Mouse (Mus musculus) right cerebral cortex, postnatal 36 days (tissue): ENCODE data around the gene Als2cr12.
"Not testable (repeated sequence)": the region's sequence is repeated elsewhere in the genome, so short reads cannot be mapped to it uniquely, and the experiment has no call there.

ENCODE experiments used
- DNase-seq, 2 experiments: peaks; one replicate each; pipeline ENCODE4 v3.0.0; 2022; ENCODE audit warnings: low spot score in 2 of 2, mixed read lengths in 1 of 2

The Als2cr12 gene

DNA sequence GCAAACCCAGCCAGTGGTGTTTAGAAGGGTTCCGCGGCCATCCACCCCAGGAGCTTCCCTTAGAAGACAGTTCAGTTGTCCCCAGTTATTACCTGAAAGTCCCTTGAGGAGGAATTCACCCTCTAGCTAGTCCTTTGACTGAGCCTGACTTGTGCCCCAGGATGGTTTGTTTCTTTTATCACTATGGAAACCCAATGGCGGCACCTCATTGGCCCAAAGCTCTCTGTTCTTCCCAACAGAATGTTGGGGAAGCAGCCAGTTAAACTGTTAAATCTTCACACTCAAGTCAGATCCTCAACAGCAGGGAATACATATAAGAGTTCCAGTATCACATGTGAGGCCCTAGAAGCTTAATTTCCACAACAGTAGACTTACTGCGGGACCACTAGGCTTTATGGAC, at the start of gene Als2cr12:
Als2cr12 (minus strand) TSS at position 180 of the 400 bp plus-strand sequence.
- DNase-seq, result not testable (repeated sequence)

DNA sequence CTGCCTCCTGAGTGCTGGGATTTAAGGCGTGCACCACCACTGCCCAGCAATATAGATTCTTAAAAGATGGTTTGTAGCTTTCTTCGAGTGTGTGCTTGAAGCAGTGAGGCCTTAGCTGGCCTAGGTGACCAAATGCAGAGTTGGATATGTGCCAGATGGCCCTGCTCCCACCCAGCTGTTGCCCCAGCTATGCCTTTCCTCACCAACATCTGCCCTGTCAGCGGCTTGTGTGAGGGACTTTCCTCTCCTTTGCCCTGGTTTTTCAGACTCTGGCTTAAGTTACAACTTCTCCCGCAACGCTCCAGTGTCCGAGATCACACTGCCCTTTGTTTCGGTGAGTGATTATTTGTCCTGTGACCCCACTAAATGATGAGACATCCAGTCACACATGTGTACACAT, 48.9 kb upstream of the Als2cr12 start:
- no peak for DNase-seq

DNA sequence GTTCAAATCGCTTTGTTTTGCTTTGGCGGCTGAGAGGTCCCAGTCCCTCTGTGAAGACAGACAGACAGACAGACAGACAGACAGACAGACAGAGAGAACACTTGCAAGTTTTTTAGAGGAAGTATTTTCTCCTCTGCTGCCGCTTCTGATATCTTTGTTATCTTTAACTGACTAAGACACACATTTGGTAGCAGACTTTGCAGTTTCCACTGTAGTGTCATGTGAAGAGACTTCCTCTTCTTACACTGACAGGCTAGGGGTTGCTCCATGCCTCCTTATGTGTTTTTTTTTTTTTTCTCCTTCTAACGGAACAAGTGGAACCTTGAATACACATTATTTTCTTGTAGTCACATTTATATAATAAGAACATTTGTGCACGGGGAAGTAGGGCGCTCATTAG, 47.5 kb upstream of the Als2cr12 start:
- DNase-seq, result no peak

DNA sequence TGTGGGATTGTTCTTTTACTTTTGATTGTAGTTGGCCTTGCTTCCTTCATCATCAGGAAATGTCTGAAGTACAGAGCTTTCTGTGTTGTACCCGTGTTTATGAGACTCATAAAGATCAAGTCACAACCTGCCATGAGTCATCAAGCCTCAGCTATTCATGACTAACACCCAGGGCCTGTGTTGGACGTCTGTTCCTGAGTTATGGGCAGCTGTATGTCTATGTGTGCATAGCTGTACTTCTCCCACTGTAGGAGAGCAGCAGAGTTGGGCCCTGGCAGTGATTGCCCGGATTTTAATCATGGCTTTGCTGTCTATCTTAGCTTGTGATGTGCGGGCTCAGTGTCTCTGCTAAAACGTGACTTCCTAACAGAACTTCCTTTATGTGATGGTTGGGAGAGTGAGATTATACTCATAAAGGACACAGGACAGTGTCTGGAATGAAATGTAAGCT, 46.8 kb upstream of the Als2cr12 start:
- no peak for DNase-seq

DNA sequence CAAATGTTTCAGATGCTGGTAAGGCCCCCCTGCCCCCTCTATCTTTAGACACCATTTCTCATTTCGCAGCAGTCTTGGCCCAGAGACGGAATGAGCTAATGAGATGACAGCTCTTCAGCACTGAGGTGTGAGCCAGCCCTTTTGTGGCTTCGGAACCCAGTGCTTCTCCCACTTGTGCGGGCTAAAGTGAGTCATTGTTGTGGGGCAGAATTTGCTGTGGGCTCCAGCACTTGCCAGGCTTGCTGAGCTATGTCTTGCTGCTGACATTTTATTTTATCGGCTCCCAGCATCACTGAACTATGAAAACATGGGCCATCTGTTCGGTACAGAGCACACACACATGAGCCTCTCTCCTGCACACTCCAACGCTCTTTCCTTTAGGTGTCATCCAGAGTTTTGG, 43.7 kb upstream of the Als2cr12 start:
- peak; percentile 81 to 85 for DNase-seq

DNA sequence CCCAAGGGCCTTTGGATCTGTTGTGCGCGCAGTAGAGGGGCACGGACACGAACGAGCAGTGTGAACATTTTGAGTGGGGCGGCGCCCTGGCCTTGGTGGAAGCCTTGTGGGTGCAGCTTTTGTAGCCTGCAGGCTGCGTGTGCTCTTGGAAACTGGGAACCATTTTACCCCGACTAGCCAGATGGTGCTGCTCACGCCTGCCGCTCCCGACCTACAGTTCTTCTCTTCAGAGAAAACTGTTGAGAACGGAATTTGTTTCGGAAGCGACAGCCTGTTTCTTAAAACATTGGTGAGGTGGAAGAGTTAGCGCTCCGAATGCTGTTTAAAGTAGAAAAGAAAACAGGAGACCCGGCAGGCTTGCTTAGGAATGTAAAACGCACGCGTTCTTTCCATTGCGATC, 41.2 kb upstream of the Als2cr12 start:
- DNase-seq, result peak; percentile 65 to 75

DNA sequence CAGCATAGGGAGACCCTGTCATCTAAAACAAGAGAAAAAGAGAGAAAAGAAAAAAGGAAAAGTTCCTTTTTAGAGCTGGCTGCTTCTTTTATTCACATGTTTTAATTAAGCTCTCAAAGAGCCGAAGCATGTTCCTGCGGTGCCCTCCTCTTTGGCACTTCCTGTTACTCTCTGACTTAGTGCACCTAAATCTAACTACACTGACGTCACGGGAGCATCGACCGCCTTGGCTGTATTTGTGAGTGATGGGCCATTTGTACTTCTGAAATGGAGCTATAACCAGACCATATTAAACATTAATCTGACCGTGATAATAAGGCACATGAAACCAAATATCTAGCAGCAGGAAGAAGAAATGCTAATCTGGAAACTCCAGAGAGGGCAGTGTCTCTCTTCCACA, 40.2 kb upstream of the Als2cr12 start:
- DNase-seq, result no peak

DNA sequence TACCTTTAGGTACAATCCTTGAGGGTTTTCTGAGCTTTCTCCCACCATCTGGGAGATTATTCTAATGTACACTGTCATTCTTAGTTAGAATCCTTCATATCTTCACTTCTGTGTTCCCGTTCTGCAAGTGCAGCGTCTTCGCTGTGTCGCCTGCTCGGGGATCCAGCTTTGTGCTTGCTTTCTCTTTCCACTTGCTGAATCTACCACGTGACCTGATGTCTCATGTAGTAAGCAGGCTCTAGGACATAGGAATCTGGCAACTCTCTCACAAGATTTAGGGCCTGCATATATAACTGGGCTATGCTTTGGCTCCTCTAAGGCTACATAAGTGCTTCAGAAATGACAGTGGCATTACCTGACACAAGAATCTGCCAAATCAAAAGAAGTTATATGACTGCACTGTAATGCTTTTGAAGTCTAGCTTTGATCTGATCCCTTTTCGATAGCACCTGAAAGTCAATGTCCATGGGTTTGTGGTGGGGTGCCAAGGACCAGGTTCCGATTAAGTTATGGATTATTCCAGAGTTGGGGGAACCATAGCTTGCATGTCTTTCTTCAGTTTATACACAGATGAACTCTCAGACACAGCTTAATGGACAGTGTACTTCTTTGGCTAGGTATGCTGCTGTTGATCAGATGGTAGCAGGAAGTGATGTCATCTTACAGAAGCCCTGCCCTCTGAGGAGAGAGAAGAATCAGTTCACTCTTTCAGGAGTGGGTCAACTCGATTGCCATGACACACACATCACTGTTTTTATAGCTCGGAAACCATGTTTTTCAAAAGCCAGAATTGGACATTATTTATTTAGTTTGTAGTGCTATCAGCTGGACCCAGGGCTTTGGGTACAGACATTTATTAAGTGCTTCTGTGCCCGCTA, 38.5 kb upstream of the Als2cr12 start:
- DNase-seq, result no peak

DNA sequence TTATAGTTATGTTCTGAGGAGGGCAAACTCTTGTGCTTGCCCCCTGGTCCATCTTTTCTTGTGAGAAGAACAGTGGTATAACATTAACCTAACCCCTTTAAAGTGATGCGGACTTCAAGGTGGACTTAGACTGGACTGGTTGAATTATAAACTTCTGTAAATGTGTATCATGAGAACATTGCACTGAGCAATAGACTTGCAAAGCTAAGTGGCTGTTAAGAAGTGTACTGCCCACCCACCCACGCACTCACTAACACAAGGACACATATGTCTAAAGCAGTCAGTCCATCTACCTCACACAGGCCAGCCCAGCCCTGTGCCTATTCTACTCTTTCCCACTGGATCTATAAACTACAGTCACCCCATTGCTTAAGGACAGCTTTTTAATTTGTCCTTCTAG, 37.8 kb upstream of the Als2cr12 start:
- no peak for DNase-seq

DNA sequence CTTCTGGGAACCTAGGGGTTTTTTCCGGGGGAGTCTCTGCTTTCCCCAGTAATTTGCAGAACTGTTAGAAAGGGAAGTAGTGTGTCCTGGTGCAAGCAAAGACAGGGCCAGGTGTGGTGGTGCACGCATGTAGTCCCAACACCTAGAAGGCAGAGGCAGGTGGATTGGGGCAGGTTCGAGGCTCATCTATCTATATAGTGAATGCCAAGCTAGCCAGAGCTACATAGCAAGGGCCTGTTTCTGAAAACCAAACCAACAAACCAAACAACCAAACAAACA, 32.7 kb upstream of the Als2cr12 start:
- DNase-seq, result no peak

DNA sequence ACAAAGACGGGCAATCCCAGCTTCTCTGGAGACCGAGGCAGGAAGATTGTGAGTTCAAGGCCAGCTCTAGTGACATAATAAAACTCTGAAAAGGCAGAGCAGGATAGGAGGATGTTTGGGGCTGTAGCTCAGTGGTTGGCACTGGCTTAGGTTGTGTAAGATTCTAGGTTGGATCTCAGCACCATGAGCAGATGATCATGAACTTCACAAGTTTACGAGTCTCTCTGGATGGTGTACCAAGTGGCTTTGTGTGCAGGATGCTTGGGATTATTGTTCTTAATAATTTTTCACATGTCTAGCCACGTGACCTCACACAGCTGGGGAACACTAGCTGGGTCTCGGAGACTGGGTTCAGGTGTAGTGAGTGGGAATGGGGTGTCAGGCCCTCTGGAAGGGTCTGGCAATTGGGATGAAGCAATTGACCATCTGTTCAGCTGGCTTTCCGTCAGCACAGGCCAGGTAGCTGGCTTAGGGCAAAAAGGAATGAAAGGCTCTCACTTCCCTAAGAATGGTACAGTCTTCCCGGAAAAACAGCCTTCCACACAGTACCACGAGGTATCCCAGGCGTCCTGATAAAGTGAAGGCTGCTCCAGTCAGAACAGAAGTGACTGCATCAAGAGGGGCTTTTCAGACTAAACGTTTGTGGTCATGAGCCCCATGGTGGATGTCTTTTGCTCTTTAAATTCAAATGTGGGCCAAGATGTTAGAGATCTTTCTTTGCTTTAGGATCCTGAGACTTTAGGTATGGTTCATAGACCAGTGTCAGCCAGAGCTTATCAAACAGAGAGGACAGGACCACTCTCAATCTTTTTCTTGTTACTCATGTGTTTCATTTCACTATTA, 32.2 kb upstream of the Als2cr12 start:
- DNase-seq, result no peak

DNA sequence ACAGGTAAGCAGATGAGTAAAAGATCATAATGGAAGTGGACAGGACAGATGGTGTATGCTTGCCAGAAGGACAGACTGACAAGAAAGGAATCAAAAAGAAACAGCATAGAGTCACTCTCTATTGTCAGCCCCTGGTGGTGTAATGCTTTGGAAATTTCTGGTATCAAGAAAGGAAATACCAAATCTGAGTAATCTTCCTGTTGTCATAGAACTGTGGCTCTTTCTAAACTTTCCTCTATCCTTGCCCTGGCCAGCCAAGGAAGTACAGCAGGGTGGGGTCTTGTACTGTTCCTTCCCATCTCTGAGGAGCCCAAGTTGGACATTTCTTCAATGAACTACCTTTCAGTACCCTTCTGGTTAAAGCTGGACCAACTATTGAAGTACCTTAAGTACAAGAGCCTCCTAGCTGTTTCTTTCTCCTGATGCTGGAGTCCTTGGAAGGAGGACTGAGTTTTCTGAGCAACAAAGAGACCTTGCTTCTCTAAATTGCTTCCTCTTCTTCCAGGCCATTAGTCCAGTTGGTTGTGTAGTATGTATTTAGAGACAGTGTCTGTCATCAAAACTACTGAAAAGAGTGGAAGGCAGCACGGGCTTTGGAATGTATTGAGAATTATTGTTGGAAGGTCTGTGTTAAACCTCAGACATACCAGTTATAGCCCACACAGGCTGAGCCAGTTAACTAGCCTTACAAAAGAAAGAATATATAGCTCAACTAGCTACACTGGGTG, 31.4 kb upstream of the Als2cr12 start:
- DNase-seq, result no peak

DNA sequence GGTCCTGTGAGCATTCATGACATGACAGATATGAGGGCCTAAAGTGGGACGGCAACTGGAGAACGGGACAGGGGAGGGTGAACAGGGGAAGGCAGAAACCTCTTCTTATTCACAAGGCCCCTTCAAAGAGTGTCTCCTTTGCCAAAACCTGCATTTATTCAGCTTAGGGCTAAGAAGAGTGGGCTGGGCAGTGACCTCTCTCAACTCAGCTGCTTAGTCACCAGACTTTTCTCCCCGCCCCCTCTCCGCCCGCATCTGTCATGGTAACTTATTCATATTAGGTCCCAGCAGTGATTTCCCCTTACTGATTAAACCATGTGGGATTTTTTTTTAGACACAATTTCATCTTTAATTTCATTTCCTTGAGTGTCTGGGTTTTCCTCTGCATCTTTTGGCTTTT, 30.0 kb upstream of the Als2cr12 start:
- DNase-seq, result no peak

DNA sequence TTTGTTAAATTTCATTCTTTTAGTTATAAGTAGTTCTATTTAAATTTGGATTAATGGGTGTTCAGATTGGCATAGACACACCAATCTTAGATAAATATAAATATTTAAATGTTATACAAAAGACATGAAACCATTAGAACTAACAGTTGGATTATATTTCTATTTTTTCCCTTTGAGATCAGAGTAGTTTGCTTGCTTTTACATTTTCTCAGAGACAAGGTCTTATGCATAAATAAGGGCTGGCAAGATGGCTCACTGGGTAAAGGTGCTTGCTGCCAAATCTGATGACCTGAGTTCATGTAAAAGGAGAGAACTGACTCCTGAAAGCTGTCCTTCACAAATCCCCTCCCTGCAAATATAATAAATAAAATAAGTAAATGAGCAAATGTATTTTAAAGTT, 29.3 kb upstream of the Als2cr12 start:
- DNase-seq, result no peak

DNA sequence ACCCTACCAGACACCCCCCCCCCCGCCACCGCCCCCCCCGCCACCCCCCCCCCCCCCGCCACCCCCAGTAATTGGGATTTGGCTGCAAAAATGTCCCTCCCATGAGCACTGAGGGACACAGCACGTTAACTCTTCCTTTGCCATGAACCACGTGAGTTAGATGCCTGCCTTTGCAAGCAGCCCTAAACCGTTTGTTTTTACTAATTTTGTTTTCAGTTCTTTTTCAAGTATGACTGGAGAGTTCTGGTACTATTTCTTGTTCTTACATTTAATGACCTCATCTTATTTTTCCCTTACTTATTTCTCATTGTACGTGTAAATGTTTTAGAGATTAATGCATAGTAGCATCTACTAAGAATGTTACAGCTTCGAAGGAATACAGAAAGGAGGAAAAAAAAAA, 28.7 kb upstream of the Als2cr12 start:
- DNase-seq, result no peak

DNA sequence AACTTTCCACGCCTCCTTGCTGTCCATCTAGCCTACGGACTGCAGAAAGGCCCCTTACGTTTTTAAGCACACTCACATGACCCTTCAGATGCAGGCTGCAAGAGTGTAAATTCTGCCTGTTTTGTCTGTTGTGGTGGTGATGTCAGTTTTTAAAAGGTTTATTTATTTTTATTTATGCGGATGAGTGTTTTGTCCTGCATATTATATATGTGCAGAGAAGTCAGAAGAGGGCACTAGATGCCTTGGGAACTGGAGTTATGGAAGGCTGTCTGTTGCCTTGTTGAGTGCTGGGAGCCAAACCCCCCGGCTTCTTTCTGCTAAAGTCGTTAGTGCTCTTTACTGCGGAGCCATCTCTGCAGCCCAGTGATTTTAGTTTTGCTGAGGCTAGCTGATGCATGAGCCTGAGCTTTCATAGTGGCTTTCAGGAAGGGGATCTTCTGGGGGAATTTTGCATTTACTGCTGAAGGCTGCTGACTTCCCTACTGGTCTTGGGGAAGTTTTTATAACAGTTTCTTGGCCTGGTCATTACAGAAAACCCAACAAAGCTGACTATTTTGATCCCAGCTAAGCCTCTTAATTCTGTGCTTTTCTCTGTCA, 28.1 kb upstream of the Als2cr12 start:
- no peak for DNase-seq

DNA sequence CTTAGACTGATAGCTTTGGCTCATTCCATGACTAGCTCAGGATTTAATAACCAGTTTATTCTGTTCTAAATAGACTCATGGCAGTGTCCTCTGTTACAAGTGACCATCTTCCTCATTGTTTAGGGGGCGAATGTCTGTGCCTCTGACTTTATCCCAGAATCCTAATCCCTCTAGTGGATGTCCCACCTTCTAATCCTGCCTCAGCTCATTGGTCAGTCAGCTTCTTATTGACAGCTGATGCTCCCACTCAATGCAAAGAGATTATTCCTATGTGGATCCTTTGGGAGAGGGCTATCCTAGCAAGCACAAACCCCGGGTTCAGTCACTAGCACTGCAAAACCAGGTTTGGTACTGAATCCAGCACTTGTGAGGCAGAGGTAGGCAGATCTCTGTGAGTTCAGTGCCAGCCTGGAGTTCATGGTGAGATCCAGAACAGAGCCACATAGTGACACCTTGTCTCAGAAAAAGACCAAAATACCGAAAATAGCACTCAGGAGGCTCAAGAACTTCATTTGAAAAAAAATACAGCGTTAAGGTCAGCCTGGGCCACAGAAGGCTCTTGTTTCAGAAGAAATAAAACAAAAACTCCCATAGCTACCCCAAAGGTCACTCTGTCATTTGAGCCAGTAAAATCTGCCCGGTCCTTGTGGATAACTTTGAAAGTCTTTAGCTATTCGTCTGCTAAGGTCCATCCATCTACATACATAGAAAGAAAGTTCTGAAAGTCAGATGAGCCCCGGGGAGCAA, 27.4 kb upstream of the Als2cr12 start:
- DNase-seq, result no peak

DNA sequence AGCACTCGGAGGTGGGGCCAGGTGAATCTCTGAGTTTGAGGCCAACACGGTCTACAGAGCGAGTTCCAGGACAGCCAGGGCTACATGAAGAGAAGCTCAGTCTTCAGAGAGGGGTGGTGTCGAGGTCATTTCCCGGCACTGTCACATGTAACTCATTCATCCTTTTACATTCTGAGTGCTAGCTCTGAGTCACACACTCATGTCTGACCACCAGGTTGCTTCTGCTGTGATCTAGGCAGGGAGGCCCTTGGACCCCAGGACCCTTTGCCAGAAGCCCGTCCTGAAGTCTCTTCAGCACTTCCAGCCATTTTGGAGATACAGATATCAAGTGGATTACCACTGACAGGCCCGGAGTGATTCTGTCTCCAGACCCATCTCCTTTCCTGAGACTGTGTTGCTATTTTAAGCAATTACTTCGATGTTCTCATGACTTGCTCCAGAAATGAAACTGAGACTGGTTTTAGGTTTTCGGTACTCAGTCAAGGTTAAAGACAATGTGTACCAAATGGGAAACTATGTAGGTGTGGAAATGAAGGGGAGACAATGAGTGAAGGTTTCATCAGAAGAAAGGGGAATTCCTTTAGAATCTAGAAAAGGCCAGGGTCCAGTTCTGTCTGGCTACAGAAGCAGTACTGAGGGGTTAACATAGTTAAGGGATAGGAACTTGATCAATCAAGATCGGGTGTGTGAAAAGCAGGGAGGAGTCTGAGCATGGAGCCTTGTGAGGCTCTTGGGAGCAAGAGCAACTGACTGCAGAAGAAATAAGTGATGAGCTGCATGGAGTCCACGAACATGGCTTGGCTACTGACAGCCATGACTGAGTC, 26.5 kb upstream of the Als2cr12 start:
- no peak for DNase-seq

DNA sequence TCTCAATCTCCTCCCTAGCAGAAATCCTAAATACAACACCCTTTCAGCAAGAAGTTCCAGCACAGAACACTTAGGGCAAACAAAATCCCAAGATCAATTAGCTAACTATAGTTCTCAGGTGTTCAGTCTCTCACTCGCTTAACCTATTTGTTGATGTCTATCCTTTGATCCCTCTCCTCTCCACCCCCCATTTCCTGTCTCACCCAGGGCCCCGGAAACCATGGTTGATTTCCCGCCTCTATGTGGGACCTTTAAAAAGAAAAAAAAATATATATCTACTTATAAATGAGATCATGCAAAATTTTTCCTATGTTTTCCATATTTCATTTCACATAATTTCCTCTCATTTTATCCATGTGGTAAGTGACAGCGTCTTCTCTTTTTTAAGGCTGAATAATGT, 25.2 kb upstream of the Als2cr12 start:
- DNase-seq, result no peak

DNA sequence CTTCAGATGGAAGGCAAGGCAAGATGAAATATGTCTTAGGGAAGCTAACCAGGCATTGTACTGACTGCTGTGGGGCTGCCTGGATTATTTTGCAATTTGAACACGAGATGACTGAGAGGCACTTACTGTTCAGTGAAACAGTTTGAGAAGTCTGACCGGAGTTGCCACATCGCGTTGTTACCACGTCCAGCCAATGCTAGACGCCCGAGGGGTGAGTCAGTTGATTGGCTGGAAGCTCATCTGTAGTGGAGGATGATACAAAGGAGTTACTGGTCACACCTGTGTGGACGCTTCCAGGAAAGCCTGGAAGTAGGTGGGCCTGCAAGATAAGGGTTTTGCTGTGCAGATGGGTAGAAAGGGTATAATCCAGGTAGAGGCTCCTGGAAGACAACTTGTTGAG, 24.3 kb upstream of the Als2cr12 start:
- DNase-seq, result no peak
